Mouse (Mus musculus): Measurements from ENCODE around the gene Eif4g3.

- TF ChIP-seq GATA1 (IDR thresholded peaks at IDR 0.05; ENCODE audit: borderline replicate concordance, low read length) = no peak
- TF ChIP-seq CTCF (IDR thresholded peaks at IDR 0.05; ENCODE audit: low read depth, low read length) = no peak
- no peak for TF ChIP-seq TAL1 (conservative IDR thresholded peaks at IDR 0.05; ENCODE audit: low read depth, low read length)
- TF ChIP-seq POLR2AphosphoS5 (IDR thresholded peaks at IDR 0.05; ENCODE audit: insufficient replicate concordance, low read depth, low read length) = no peak
These were observed 137.3 kb downstream of the Eif4g3 start for GRCm38 (mm10) chr4:138130149-138130548.
